Mouse (Mus musculus): ENCODE data around the gene Ccdc157.

DNA sequence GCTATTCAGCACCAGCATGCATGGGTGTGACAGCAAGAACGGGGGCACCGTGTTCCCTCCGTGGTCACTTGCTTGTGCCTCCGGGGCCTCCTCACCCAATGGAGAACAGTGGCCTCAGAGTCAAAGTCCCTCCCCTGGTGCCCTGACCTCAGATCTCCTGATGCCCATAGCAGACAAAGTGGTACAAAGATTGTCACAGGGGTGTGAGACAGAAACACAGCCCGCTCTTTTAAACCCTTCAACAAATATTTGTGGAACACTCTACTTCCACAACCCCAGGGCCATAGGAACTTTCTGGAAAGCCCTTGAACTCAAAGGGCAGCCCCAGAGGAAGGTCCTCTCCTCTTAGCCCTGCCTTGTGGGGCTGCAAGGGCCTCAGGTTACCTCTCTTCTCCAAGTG, 37.9 kb downstream of the Ccdc157 start:
- TF ChIP-seq CTCF (conservative IDR thresholded peaks at IDR 0.05; ENCODE audit: insufficient read depth, insufficient read length, low read depth, low read length), result no peak
- TF ChIP-seq POLR2A (IDR thresholded peaks at IDR 0.05; ENCODE audit: low read depth, low read length), result no peak

All from kidney, adult 2 months (tissue).